Mouse (Mus musculus) intestine, embryonic 14.5 days (tissue): ENCODE data around the gene Upf3a. TPM values are rescaled to one million over a fixed set of nuclear protein-coding genes. Genes with fewer than 3 reads are reported as not detected.

Source experiments
- ATAC-seq: fragments of 200-750 bp; cut with Nextera tagmentation; replicated peaks from 2 replicates; pipeline ENCODE4 v1.8.0; 2017; ENCODE audit warnings: low read depth, moderate number of reproducible peaks, moderate TSS enrichment, moderate library complexity; ENCODE audit not compliant: low FRiP score, low TSS enrichment
- DNase-seq: peaks from one replicate; pipeline ENCODE4 v3.0.0-alpha.2; 2018; ENCODE audit warnings: low spot score
- H3K27ac ChIP-seq: fragments of 300-500 bp; sonication (generic); 2 replicates; pipeline ENCODE4 v1.5.1; 2014; ENCODE audit warnings: low read depth, mild to moderate bottlenecking, control low read depth
- H3K27me3 ChIP-seq: fragments of 300-500 bp; sonication (generic); replicated peaks from 2 replicates; pipeline ENCODE4 v1.6.1; 2014; ENCODE audit warnings: low read length, control low read depth; ENCODE audit not compliant: control insufficient read depth, insufficient read depth
- H3K36me3 ChIP-seq: fragments of 300-500 bp; sonication (generic); 2 replicates; pipeline ENCODE4 v1.6.1; 2014; ENCODE audit warnings: low read length, control low read depth; ENCODE audit not compliant: control insufficient read depth, insufficient read depth
- H3K4me1 ChIP-seq: fragments of 300-500 bp; sonication (generic); replicated peaks from 2 replicates; pipeline ENCODE4 v1.6.1; 2014; ENCODE audit warnings: low read length, control low read depth, mixed read lengths; ENCODE audit not compliant: control insufficient read depth, insufficient read depth
- H3K4me2 ChIP-seq: fragments of 300-500 bp; sonication (generic); 2 replicates; pipeline ENCODE4 v1.6.1; 2014; ENCODE audit warnings: low read length
- H3K4me3 ChIP-seq: fragments of 300-500 bp; sonication (generic); 2 replicates; pipeline ENCODE4 v1.5.1; 2014; ENCODE audit warnings: low read depth, low read length, control low read depth, mixed read lengths
- H3K9ac ChIP-seq: fragments of 300-500 bp; sonication (generic); 2 replicates; pipeline ENCODE4 v1.6.1; 2014; ENCODE audit warnings: mild to moderate bottlenecking, low read length
- H3K9me3 ChIP-seq: fragments of 300-500 bp; sonication (generic); 2 replicates; pipeline ENCODE4 v1.6.1; 2016; ENCODE audit warnings: low read length, control low read depth; ENCODE audit not compliant: control insufficient read depth
- WGBS: fragments of 180-500 bp; shearing (Covaris S2); extraction: QIAGEN DNeasy Blood & Tissue Kit; methylation state at CpG from one replicate; pipeline ENCODE4 v1.1.7; 2014; 5-methylcytosine and 5-hydroxymethylcytosine counted together
- polyA plus RNA-seq: library from polyadenylated mRNA; unstranded; fragments of >200 nt; fragmentation: Nextera tagmentation; extraction: Ambion mirVana; gene quantifications from 2 replicates; pipeline ENCODE4 v1.2.1, GENCODE M21; 2014

Upf3a gene
- polyA plus RNA-seq, 1 experiment from 2014 or later, result 36.7 TPM

DNA sequence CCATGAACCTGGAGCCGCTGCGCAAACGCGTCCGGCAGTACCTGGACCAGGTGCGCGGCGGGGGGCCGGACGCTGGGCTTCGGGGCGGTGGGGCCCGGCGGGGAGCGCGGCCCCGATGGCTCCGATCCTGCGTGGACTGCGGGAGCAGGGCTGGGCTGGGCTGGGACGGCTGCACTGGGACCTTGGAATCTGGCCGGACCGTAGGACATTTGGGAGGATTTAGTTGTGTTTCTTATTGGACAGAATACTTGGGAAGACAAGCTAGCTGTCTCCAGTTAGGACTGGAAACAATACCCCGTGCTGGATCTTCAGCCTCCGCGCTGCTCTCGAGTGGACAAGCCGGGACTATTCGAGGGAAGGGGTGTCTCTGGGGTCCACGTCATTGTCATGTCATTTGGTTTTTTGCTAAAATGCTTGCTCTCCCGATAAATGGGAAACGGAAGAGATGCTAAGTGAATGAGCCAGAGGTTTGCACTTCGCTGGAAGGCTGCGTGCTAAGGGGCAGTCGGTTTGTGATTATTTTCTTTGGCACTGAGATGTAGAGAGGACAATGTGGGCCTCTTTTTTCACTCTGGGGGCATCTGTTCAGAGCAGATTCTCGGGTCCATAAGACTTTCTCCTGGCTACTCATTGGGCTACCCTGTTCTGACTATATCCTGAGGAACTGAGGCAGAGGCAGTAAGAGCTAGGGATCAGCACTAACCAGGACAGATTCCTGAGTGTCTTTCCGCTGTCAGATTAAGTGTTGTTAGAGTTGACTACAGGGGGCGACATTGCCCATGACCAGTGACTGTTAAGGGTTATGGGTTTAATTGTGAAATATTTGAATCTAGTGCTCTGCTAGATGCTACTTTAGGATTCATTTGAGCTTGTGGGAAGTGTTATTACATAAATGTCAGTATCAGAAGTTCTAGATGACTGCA, 27.3 kb upstream of the Upf3a start:
- peak overlapping the region; percentile 88 for H3K4me3 ChIP-seq
- H3K27ac ChIP-seq, result peak overlapping the region; percentile 82
- no peaks in the 10 kb centered on the region for H3K9me3 ChIP-seq
- peak overlapping the region; percentile 61 for H3K4me2 ChIP-seq
- H3K4me1 ChIP-seq, result peaks cover 20% of the 10 kb centered on the region
- peak; percentile 70 for ATAC-seq
- peaks cover 32% of the 10 kb centered on the region for H3K36me3 ChIP-seq
- under 1% methylated on average over 38 of the region's 38 CpGs for WGBS
- no peaks in the 10 kb centered on the region for H3K27me3 ChIP-seq
- DNase-seq, result peak; percentile 72
- peak overlapping the region; percentile 89 for H3K9ac ChIP-seq

DNA sequence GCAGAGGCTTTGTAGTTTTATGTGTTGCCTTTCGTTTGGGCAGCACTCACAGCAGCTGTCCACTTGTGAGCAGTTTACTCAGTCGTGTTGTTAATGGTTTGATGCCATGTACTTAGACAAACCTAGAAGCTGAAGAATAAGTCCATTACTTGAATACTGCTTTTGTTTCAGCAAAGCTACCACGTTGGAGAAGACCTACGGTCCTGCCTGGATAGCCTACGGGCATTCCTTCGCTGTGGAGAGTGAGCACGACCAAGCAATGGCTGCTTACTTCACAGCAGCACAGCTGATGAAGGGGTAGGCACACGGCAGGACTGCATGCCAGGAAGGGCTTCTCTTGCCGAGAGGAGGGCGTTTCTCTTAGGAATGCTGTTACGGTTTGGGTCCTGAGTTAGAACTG, 16.2 kb upstream of the Upf3a start:
- ATAC-seq, result no peak
- H3K9me3 ChIP-seq, result no peaks in the 10 kb centered on the region
- no peak overlapping the region for H3K9ac ChIP-seq
- no peak overlapping the region for H3K4me3 ChIP-seq
- H3K36me3 ChIP-seq, result peaks cover 98% of the 10 kb centered on the region
- no peak overlapping the region for H3K27ac ChIP-seq
- no peaks in the 10 kb centered on the region for H3K27me3 ChIP-seq
- no peaks in the 10 kb centered on the region for H3K4me1 ChIP-seq
- 86% methylated on average over 11 of the region's 11 CpGs for WGBS
- no peak overlapping the region for H3K4me2 ChIP-seq
- no peak for DNase-seq

DNA sequence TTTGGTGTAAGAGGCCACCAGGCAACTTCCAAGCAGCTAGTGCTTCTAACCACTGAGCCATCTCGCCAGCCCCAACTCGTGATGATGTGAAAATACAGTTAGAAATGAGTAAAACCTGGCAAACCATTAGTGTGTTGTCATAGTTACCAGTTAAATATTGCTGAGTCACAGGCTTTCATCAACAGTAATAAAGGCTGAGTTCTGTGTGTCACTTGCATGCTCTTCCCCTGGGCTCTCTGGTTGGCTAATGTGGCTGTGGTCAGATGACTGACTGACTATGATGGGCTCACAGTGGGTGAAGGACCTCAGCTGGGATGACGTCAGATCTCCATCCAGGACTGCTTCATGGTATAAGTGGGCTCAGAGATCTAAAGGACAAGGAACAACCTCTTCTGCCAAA, 4.9 kb upstream of the Upf3a start:
- DNase-seq (no peak), ATAC-seq (no peak)
- WGBS, result 80% methylated on average over 3 of the region's 3 CpGs
- Histone ChIP-seq H3K9ac (no peak overlapping the region), H3K4me3 (no peak overlapping the region), H3K9me3 (no peaks in the 10 kb centered on the region), H3K4me2 (no peak overlapping the region), H3K27ac (no peak overlapping the region), H3K4me1 (peaks cover 9% of the 10 kb centered on the region), H3K27me3 (no peaks in the 10 kb centered on the region), H3K36me3 (peaks cover 70% of the 10 kb centered on the region)

DNA sequence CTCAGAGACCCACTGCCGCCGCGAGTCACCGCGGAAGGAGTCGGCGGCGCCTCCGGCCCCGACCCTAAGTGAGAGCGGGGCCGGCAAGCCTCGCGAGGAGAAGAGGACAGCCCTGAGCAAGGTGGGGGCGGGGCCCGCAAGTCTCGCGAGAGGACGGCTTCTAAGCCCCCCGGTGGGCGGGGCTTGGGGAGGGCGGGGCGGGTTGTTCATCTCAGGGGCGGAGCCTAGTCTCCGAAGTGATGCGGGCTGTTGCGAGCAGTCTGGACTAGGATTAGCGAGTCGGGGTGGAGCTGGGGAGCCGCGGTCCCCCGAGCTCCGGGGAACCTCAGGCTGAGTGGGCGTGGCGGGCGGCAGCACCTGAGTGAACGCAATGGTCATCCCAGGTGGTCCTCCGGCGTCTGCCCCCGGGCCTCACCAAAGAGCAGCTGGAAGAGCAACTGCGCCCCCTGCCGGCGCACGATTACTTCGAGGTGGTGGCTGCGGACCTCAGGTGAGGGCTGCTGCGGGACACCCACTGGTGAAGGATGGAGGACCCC, 417 bp downstream of the Upf3a start:
- H3K27ac ChIP-seq, result peak overlapping the region; percentile 98
- H3K4me2 ChIP-seq, result peak overlapping the region; percentile 82
- under 1% methylated on average over 46 of the region's 47 CpGs for WGBS
- H3K9ac ChIP-seq, result peak overlapping the region; percentile 98
- peak overlapping the region; percentile 72 for H3K4me3 ChIP-seq
- peaks cover 41% of the 10 kb centered on the region for H3K36me3 ChIP-seq
- ATAC-seq (peak; percentile 96), DNase-seq (peak; percentile 100)
- no peaks in the 10 kb centered on the region for H3K27me3 ChIP-seq
- peaks cover 9% of the 10 kb centered on the region for H3K4me1 ChIP-seq
- H3K9me3 ChIP-seq, result no peaks in the 10 kb centered on the region

DNA sequence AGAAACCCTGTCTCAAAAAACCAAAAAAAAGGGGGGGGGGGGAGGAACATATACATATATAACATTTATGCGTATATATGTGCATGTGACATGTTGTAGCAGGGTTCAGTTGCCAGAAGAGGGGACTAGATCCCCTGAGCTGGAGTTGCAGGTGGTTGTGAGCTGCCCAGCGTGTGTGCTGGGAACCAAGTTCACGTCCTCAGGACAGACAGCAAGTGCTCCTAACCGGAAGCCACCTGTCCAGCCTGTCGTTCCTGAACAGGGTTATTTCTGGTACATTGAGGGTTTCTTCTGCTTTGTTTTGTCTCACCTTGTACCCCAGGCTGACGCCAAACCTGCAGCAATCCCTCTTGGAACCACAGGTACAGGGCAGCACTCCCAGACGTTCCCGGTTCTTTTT, 4.2 kb downstream of the Upf3a start:
- H3K4me3 ChIP-seq, result no peak overlapping the region
- peaks cover 47% of the 10 kb centered on the region for H3K36me3 ChIP-seq
- H3K27ac ChIP-seq, result no peak overlapping the region
- H3K27me3 ChIP-seq, result no peaks in the 10 kb centered on the region
- H3K9ac ChIP-seq, result no peak overlapping the region
- no peak overlapping the region for H3K4me2 ChIP-seq
- WGBS, result 91% methylated on average over 8 of the region's 8 CpGs
- no peaks in the 10 kb centered on the region for H3K9me3 ChIP-seq
- no peak for DNase-seq
- H3K4me1 ChIP-seq, result peaks cover 5% of the 10 kb centered on the region
- ATAC-seq, result no peak

DNA sequence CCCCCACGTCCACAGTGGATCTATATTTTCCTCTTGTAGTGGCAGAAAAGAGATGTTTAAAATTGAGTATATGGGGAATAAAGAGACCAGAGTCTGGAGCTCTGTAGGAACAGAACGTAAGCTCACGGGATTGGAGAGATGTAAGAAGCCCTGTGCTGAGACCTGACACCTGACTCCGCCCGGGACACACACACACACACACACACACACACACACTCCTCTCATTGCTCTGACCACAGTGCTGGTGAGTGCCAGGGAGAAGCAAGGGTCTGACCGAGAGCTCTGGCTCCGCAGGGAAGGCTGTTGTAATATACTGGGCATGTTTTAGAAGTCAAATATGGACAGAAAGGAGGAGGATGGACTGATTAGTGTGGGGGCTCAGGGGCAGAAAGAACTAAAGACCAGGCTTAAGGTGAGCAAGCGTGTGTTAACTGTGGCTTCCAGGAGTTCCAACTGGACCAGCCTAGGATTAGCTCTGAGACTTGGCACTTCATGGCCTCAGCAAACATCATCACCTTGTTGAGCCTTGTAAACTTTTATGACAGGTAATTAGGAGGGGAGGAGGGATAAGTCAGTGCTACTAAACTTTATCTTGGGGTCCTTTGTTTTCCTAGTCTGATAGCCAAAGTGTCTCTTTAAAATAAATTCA, 7.8 kb downstream of the Upf3a start:
- 72% methylated on average over 8 of the region's 8 CpGs for WGBS
- DNase-seq (no peak), ATAC-seq (peak; percentile 77)
- Histone ChIP-seq H3K4me2 (no peak overlapping the region), H3K9me3 (no peaks in the 10 kb centered on the region), H3K9ac (no peak overlapping the region), H3K27ac (no peak overlapping the region), H3K4me3 (no peak overlapping the region), H3K4me1 (no peaks in the 10 kb centered on the region), H3K27me3 (no peaks in the 10 kb centered on the region), H3K36me3 (peaks cover 74% of the 10 kb centered on the region)

DNA sequence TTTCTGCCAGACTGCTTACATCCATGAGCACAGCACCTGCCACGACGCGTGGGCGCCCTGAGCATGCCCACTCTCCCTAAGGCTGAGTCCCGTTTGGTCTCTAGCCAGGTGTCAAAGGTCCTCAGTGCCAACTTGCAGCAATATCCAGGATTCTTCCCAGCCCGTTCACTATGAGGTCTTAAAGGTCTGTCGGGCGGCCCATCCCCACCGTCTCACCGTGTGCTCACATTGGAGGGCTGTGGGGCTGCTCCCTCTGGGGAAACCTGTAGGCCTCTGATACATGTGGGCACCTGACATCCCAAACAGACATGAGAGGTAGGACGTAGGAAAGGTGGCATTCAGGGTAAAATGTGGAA, 8.3 kb downstream of the Upf3a start:
- H3K4me2 ChIP-seq, result no peak overlapping the region
- WGBS, result 73% methylated on average over 11 of the region's 11 CpGs
- no peak overlapping the region for H3K27ac ChIP-seq
- ATAC-seq (peak; percentile 73), DNase-seq (no peak)
- no peak overlapping the region for H3K9ac ChIP-seq
- H3K4me1 ChIP-seq, result no peaks in the 10 kb centered on the region
- no peaks in the 10 kb centered on the region for H3K9me3 ChIP-seq
- peaks cover 74% of the 10 kb centered on the region for H3K36me3 ChIP-seq
- H3K27me3 ChIP-seq, result no peaks in the 10 kb centered on the region
- H3K4me3 ChIP-seq, result no peak overlapping the region

DNA sequence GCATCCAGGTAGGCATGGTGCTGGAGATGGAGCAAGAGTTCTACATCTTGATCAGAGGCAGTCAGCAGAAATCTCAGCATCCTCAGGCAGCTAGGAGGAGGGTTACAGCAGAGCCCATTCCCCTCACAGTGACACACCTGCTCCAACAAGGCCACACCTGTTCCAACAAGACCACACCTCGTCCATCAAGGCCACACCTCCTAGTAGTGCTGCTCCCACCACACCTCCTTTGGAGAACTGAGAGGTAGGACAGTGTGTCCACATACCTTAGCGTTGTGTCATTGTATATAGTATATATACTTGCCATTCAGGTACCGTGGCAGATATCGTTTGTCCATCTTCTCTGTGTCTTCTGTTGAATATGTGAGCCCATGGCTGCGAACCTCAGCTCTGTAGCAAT, 12.3 kb downstream of the Upf3a start:
- peaks cover 58% of the 10 kb centered on the region for H3K36me3 ChIP-seq
- no peaks in the 10 kb centered on the region for H3K9me3 ChIP-seq
- no peak overlapping the region for H3K4me3 ChIP-seq
- no peak for ATAC-seq
- no peak overlapping the region for H3K4me2 ChIP-seq
- H3K27me3 ChIP-seq, result no peaks in the 10 kb centered on the region
- H3K27ac ChIP-seq, result no peak overlapping the region
- no peak for DNase-seq
- H3K4me1 ChIP-seq, result no peaks in the 10 kb centered on the region
- no peak overlapping the region for H3K9ac ChIP-seq
- WGBS, result 89% methylated on average over 5 of the region's 5 CpGs
